Mouse (Mus musculus): ENCODE measurements at regions not wholly inside any gene's neighbourhood (a gene's known extent, or its start where the extent isn't known, plus 50 kb on each side); places are given as distances from the start of the nearest gene placed in this dataset.
"Not testable (repeated sequence)": the region's sequence is repeated elsewhere in the genome, so short reads cannot be mapped to it uniquely, and the experiment has no call there.

DNA sequence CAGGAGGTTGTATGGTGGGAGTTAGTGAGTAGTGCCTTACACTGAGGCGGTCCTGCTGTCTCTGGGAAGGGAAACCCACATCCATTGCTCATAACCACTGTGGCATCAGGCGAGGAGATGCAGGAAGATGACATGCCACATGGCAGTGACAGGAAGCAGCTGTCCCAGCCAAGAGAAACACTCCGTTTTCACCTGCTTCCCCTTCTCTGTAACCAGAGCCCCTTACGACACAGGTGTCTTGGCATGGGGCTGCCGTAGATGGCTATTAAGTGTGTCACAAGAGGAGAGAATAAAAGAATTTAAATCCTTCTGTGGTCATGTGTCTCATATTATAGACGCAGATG is 81.5 kb upstream of the Gm5148 start:
- 67% methylated on average over 6 of the region's 6 CpGs for WGBS
- Histone ChIP-seq H3K27me3 (no peaks in the 10 kb centered on the region), H3K27ac (replicated peaks) (no peak overlapping the region), H3K9ac (replicated peaks) (no peak overlapping the region), H3K9me3 (no peaks in the 10 kb centered on the region), H3K4me3 (no peak overlapping the region), H3K4me2 (replicated peaks) (no peak overlapping the region), H3K4me1 (no peaks in the 10 kb centered on the region), H3K36me3 (no peaks in the 10 kb centered on the region)
- ATAC-seq (replicated peaks): no peak

DNA sequence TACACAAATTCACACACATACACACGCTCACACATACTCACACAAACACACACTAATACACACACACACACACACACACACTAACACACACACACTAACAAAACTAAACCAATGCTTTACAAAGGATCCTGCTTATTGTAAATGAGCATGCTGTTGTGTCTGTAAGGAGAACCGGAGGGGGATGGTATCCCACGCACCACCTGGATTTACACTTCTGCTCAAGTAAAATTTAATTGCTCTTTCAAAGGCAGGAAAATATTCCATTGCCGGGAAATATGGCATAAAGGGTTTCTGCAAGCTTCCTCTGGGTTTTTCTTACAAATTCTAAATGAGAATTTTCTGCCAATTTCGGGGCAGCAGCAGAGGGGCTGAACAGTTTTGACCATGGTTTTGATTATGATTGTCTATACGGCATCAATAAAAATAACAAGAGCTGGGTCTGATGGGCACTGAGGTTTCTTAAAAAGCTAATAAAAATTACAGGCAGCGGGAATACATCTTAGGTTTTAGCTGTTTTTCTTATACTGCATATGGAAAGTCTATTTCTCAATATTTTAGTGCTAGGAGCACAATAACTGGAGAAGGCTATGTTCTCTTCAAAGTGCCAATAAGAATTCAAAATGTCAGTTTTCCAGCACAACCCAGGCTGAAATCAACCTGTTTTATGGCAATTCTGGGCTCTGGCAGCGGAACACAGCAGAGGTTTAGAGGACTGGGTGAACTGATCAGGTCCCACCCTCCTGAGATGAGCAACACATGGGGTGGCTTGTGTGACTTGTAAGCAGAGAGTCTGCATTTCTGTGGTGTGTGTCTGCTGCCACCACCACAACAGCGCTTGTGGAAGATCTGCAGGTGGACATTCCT is 80.9 kb upstream of the Gm5148 start:
- Histone ChIP-seq H3K9ac (replicated peaks) (no peak overlapping the region), H3K27me3 (no peaks in the 10 kb centered on the region), H3K36me3 (no peaks in the 10 kb centered on the region), H3K4me1 (no peaks in the 10 kb centered on the region), H3K9me3 (no peaks in the 10 kb centered on the region), H3K4me2 (replicated peaks) (no peak overlapping the region), H3K4me3 (no peak overlapping the region), H3K27ac (replicated peaks) (no peak overlapping the region)
- ATAC-seq (replicated peaks): no peak
- WGBS: 84% methylated on average over 9 of the region's 9 CpGs

DNA sequence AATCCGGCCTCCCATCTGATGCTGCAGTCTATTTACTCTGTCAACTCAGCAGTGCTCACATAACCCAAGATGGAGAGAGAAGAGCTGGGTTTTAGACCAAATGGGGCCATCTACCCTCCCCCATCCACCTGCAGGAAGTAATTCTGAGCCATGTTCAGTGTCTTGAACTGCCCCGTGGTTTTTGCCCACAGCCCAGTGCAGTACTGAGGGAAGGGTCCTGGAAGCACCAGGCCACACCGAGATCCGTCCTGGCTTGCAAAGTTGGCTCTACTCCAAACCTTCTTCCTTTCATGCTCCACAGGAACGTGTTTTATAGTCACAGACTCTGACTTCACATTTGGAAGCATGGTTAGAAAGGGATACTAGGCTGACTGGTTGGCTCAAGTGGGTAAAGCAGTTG is 80.0 kb upstream of the Gm5148 start:
- Histone ChIP-seq H3K27ac (replicated peaks) (no peak overlapping the region), H3K4me2 (replicated peaks) (no peak overlapping the region), H3K36me3 (no peaks in the 10 kb centered on the region), H3K4me3 (no peak overlapping the region), H3K9ac (replicated peaks) (no peak overlapping the region), H3K9me3 (no peaks in the 10 kb centered on the region), H3K27me3 (no peaks in the 10 kb centered on the region), H3K4me1 (no peaks in the 10 kb centered on the region)
- WGBS: 52% methylated on average over 5 of the region's 5 CpGs
- no peak for ATAC-seq (replicated peaks)

DNA sequence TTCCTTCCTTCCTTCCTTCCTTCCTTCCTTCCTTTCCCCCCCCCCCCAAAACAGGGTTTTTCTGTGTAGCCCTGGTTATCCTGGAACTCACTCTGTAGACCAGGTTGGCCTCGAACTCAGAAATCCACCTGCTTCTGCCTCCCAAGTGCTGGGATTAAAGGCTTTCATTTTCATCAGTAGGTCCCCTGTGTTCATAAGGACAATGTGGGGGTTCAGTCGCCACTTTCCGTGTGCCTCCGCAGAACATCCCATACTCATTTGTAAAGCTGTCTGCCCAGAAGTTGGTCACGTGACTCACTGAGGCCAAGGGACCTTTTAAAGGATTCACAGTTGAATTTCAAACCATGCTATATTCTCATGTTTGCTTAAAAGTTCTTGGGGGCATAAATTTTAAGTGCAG is 79.5 kb upstream of the Gm5148 start:
- not testable (repeated sequence) for ATAC-seq (replicated peaks)

DNA sequence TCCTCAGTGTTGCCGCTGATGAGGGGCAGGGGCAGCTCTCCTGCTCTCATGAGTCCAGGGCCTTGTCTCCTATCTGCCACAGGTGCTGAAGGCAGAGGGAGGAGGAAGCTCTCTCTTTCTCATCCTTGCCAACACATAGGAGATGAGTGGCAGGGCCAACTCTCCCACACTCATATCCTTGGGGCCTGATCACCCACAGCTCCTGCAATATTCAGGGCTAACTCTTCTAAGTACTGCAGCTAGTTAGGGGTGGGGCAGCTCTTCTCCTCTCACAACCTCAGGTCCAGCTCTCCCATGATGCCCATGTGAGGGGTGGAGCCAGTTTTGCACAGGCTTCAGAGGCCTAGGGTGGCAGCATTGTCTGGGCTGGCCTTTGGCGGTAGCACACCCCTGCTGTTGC is 77.3 kb upstream of the Gm5148 start:
- H3K9ac ChIP-seq (replicated peaks): no peak overlapping the region
- no peak for ATAC-seq (replicated peaks)
- no peaks in the 10 kb centered on the region for H3K4me1 ChIP-seq
- no peak overlapping the region for H3K4me2 ChIP-seq (replicated peaks)
- no peaks in the 10 kb centered on the region for H3K9me3 ChIP-seq
- H3K27me3 ChIP-seq: no peaks in the 10 kb centered on the region
- WGBS: 97% methylated on average over 2 of the region's 2 CpGs
- no peaks in the 10 kb centered on the region for H3K36me3 ChIP-seq
- H3K27ac ChIP-seq (replicated peaks): no peak overlapping the region
- no peak overlapping the region for H3K4me3 ChIP-seq

More for the DNA sequence above, 79.5 kb upstream of the Gm5148 start:
- H3K27ac ChIP-seq (replicated peaks); H3K27me3 ChIP-seq; H3K9me3 ChIP-seq; H3K9ac ChIP-seq (replicated peaks); H3K36me3 ChIP-seq; H3K4me1 ChIP-seq; H3K4me3 ChIP-seq; H3K4me2 ChIP-seq (replicated peaks): not testable (repeated sequence)
- WGBS: 93% methylated on average over 5 of the region's 5 CpGs

DNA sequence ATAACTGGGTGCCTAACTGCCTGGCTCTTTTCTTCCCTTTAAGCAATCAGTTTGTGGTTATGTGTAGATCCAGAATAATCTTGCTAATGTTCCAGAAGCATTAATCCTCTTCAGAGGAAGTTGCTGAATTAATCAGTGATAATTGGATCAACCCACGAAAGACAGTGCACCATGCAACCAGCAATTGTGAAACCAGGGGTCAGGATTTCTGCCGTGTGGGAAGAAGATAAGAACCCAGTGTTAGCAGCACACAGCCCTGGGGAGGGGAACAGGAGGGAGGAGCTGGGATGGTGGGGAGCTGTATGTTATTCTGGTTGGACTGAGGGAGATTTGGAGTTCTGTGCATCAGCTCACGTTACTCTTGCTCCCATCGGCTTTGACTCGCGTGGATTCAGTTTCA is 75.5 kb upstream of the Gm5148 start:
- Histone ChIP-seq H3K36me3 (no peaks in the 10 kb centered on the region), H3K4me1 (no peaks in the 10 kb centered on the region), H3K9ac (replicated peaks) (no peak overlapping the region), H3K4me3 (no peak overlapping the region), H3K9me3 (no peaks in the 10 kb centered on the region), H3K4me2 (replicated peaks) (no peak overlapping the region), H3K27ac (replicated peaks) (no peak overlapping the region), H3K27me3 (no peaks in the 10 kb centered on the region)
- 64% methylated on average over 6 of the region's 6 CpGs for WGBS
- ATAC-seq (replicated peaks): no peak

DNA sequence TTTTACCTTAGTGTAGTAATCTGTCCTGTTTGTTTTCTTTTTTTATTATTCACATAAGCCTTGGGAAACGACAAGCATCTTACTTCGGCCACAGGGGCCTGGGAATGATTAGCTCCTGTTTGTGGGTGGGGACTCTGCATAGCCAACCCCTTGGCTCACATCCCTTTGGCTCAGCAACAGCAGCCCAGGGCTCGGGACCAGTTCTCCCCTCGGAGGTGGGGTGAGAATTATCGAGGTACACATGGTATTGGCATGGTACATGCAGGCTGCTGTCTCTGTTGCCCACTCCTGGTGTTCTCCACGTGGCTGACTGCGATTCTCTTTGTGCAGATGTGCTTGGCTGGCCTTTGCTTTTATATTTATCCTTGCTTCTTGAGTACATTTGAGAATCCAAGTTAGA is 65.4 kb upstream of the Gm5148 start:
- ATAC-seq (replicated peaks): no peak
- Histone ChIP-seq H3K4me3 (no peak overlapping the region), H3K36me3 (no peaks in the 10 kb centered on the region), H3K4me1 (no peaks in the 10 kb centered on the region), H3K4me2 (replicated peaks) (no peak overlapping the region), H3K27me3 (no peaks in the 10 kb centered on the region), H3K9ac (replicated peaks) (no peak overlapping the region), H3K9me3 (no peaks in the 10 kb centered on the region), H3K27ac (replicated peaks) (no peak overlapping the region)
- 62% methylated on average over 7 of the region's 7 CpGs for WGBS

DNA sequence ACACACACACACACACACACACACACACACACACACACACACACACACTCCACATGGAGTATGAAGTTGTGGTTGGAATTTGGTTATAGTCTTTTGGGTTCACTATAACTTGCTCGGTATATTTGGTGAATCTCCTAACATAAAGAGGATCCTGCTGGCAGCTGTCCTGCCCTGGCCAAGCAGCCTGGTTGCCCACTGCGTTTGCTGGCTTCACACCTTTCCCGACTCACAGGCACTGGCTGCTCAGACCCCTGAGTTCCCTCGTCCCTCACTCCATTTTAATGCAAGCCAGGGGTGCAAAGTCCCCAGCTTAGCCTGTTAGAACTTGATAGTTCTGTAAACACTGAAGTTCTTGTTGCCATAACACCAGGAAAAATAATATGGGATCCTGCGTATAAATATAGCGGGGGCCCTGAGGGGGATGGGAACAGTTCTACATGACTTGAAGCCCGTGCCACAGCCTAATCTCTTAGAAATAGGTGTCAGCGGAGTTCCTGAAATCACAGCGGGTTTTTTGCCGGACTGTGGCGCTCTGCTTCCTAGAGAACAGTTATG is 64.9 kb upstream of the Gm5148 start:
- H3K4me1 ChIP-seq: no peaks in the 10 kb centered on the region
- H3K9me3 ChIP-seq: no peaks in the 10 kb centered on the region
- no peak overlapping the region for H3K4me3 ChIP-seq
- no peaks in the 10 kb centered on the region for H3K27me3 ChIP-seq
- H3K9ac ChIP-seq (replicated peaks): no peak overlapping the region
- H3K36me3 ChIP-seq: no peaks in the 10 kb centered on the region
- ATAC-seq (replicated peaks): no peak
- no peak overlapping the region for H3K4me2 ChIP-seq (replicated peaks)
- 75% methylated on average over 11 of the region's 11 CpGs for WGBS
- no peak overlapping the region for H3K27ac ChIP-seq (replicated peaks)

DNA sequence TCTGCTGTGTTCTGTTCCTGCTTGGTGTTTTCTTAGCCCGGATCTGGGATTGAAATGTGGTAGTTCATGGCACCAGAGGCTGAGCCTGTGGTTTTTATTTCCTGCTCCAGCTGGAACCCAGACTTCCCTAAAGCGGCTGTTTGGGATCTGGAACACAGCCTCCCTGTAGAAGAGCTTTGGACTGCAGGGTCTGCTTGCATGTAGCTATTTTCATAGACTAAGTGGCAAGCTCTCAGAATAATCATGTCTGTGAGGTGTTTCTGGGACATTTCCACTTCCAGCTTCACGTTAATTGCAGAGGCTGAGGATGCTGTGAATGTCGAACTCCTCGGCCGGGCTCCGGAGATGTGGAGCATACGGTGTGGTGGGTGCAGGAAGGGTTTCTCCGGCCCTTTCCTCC is 64.1 kb upstream of the Gm5148 start:
- ATAC-seq (replicated peaks): no peak

DNA sequence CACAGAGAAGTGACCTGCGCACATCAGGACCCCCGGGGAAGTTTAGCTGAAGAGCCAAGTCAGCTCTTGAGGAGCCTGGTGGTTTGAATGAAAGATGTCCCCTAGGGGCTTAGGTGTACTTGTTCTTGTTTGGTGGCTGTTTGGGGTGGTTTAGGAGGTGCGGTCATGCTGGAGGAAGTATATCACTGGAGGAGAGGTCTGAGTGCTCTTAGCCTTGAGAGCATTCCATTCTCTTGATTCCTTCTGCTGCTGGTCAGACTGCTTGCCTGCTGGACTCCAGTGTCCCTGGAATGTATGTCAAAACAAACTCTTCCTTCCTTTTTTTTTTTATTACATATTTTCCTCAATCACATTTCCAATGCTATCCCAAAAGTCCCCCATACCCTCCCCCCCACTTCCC is 62.5 kb upstream of the Gm5148 start:
- H3K9ac ChIP-seq (replicated peaks): no peak overlapping the region
- H3K4me3 ChIP-seq: no peak overlapping the region
- ATAC-seq (replicated peaks): no peak
- no peak overlapping the region for H3K4me2 ChIP-seq (replicated peaks)
- H3K36me3 ChIP-seq: no peaks in the 10 kb centered on the region
- H3K9me3 ChIP-seq: no peaks in the 10 kb centered on the region
- H3K27ac ChIP-seq (replicated peaks): no peak overlapping the region
- no peaks in the 10 kb centered on the region for H3K27me3 ChIP-seq
- 90% methylated on average over 3 of the region's 3 CpGs for WGBS
- H3K4me1 ChIP-seq: no peaks in the 10 kb centered on the region

More for the DNA sequence above, 64.1 kb upstream of the Gm5148 start:
- Histone ChIP-seq H3K27ac (replicated peaks) (no peak overlapping the region), H3K4me1 (no peaks in the 10 kb centered on the region), H3K4me3 (no peak overlapping the region), H3K9me3 (no peaks in the 10 kb centered on the region), H3K9ac (replicated peaks) (no peak overlapping the region), H3K36me3 (no peaks in the 10 kb centered on the region), H3K4me2 (replicated peaks) (no peak overlapping the region), H3K27me3 (no peaks in the 10 kb centered on the region)
- WGBS: 84% methylated on average over 9 of the region's 9 CpGs

DNA sequence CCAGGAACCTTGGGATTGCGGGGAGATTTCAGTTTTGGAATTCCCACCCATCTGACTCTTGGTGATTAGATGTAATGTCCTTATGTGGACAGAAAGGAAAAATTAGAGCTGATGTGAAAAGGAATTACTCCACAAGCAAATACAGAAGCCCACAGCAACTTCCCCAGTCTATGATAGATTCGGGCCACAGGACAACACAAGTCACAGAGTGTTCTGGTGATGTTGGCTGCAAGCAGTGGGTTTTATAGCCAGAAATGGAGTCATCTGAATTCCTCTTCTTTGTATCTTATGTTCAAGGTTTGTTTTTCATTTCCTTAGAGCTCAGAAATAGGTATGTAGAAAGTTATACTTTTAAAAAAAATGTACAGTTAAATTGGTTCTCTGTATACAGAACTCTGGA is 56.8 kb upstream of the Gm5148 start:
- WGBS: 86% methylated on average over 2 of the region's 2 CpGs
- H3K4me2 ChIP-seq (replicated peaks): no peak overlapping the region
- no peaks in the 10 kb centered on the region for H3K36me3 ChIP-seq
- no peak overlapping the region for H3K9ac ChIP-seq (replicated peaks)
- H3K4me1 ChIP-seq: no peaks in the 10 kb centered on the region
- ATAC-seq (replicated peaks): no peak
- H3K9me3 ChIP-seq: no peaks in the 10 kb centered on the region
- no peak overlapping the region for H3K27ac ChIP-seq (replicated peaks)
- H3K27me3 ChIP-seq: no peaks in the 10 kb centered on the region
- H3K4me3 ChIP-seq: no peak overlapping the region

DNA sequence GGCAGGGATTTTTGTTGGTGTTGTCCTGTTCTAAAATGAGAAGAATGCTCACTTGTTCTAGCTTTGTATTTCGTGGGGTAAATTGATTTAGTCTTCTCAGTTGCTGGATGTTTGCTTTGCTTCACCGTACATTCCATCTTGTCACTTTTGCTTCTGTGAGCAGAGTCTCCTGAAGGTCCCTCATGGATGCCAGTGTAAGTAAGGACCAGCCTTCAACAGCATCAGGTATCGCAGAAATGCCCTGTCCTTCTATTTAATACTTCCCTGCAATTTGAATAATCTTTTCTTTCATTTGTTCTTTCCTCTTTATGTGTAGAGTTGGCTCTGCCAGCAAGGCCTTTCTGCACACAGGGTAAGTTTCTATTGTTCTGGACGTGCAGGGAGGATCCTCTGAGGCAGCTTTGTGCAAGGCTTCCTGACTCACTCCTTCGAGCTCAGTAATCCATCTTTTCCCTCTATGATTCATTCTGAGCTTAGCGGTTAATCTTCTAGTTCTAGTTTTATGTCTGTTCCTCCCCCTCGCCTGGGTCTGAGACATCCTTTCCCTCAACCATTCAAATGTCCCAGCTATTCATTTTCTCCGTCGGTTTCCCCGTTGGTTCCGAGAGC is 55.7 kb upstream of the Gm5148 start:
- no peak overlapping the region for H3K9ac ChIP-seq (replicated peaks)
- 23% methylated on average over 11 of the region's 11 CpGs for WGBS
- no peak overlapping the region for H3K4me2 ChIP-seq (replicated peaks)
- H3K36me3 ChIP-seq: no peaks in the 10 kb centered on the region
- H3K4me1 ChIP-seq: no peaks in the 10 kb centered on the region
- no peaks in the 10 kb centered on the region for H3K9me3 ChIP-seq
- no peak overlapping the region for H3K4me3 ChIP-seq
- no peak for ATAC-seq (replicated peaks)
- H3K27ac ChIP-seq (replicated peaks): no peak overlapping the region
- no peaks in the 10 kb centered on the region for H3K27me3 ChIP-seq

DNA sequence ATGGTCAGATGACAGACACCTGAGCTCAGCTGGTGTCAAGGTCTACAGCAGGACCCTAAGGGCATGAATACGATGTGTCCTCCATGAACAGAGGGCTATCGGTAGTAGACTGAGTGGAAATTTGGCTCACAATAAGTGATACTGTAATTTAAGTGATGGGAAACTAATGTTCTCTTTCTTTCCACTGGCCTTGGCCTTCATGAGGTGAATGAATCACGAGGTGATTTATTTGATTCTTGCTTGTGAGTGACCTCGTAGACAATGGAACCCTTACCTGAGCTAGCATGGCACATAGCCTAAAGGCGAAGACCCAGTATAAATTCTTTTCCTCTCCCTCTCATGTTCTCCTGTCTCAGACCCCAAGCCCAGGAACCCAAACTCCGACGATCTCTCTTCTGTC is 54.1 kb upstream of the Gm5148 start:
- 91% methylated on average over 7 of the region's 7 CpGs for WGBS
- Histone ChIP-seq H3K27ac (replicated peaks) (no peak overlapping the region), H3K9ac (replicated peaks) (no peak overlapping the region), H3K36me3 (no peaks in the 10 kb centered on the region), H3K4me3 (no peak overlapping the region), H3K27me3 (no peaks in the 10 kb centered on the region), H3K4me2 (replicated peaks) (no peak overlapping the region), H3K9me3 (no peaks in the 10 kb centered on the region), H3K4me1 (no peaks in the 10 kb centered on the region)
- ATAC-seq (replicated peaks): no peak

All from forebrain, embryonic 15.5 days (tissue).